Mouse (Mus musculus): Measurements from ENCODE around the gene Zfp526.

GRCm38 (mm10) chr7:25266180-25266962, 45.1 kb downstream of the Zfp526 start:
- no peak for TF ChIP-seq POLR2A (IDR thresholded peaks at IDR 0.05; ENCODE audit: low read depth, low read length)
- no peak for TF ChIP-seq CTCF (IDR thresholded peaks at IDR 0.05; ENCODE audit: extremely low read depth, insufficient read depth, insufficient read length, insufficient replicate concordance)

All from spleen, adult 2 months (tissue).